Mouse (Mus musculus) 3134 (cell line): ENCODE data around the gene Gm12695.

Experiments used
- DNase-seq: peaks from one replicate; pipeline ENCODE4 v3.0.0-alpha.2; 2011; ENCODE audit warnings: low spot score; ENCODE audit not compliant: insufficient read length; ENCODE audit errors: extremely low read depth

Gm12695 gene

DNA sequence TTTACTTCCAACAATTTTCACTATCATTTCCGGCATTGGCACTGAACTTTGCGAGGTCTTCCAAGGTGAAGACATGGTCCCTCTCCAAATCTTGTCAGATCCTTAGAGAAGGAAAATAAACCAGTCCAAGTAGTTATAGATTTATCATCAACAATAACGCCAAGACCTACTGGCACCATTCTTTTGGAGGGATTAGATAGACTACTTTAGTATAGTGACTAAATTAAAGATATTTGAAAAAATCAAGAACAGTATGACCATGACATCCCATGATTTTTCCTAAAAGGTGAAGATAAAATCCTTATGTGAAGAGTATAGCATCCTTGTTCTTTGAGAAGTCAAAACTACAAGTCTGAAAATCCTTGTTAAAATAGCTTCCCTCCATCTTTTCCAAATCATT, at the start of gene Gm12695:
Gm12695 (minus strand) TSS at position 101 of the 400 bp plus-strand sequence.
- DNase-seq: no peak

DNA sequence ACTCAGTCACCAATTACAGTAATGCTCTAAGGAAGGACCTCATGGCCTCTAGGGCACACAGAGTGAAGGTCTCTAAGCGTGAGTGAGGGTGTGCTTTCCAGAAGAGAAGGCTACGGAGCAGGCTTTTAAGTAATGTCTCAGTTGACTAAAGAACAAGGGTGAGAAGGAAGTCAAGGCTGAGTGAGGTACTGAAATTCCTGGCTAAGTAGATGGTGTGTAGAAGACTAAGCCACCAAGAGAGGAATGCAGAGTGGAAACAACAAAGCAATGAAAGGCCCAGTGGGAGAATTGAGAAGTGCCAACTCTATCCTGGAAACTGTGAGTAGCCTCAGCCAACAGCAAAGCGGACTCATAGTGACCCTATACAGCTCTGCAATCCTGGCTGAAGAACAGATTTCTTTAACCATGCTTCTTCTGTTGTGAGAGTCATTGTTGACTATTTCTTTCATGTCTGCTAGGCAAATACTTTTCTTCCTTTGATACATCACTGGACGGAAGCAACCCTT, 40.6 kb upstream of the Gm12695 start:
- no peak for DNase-seq

DNA sequence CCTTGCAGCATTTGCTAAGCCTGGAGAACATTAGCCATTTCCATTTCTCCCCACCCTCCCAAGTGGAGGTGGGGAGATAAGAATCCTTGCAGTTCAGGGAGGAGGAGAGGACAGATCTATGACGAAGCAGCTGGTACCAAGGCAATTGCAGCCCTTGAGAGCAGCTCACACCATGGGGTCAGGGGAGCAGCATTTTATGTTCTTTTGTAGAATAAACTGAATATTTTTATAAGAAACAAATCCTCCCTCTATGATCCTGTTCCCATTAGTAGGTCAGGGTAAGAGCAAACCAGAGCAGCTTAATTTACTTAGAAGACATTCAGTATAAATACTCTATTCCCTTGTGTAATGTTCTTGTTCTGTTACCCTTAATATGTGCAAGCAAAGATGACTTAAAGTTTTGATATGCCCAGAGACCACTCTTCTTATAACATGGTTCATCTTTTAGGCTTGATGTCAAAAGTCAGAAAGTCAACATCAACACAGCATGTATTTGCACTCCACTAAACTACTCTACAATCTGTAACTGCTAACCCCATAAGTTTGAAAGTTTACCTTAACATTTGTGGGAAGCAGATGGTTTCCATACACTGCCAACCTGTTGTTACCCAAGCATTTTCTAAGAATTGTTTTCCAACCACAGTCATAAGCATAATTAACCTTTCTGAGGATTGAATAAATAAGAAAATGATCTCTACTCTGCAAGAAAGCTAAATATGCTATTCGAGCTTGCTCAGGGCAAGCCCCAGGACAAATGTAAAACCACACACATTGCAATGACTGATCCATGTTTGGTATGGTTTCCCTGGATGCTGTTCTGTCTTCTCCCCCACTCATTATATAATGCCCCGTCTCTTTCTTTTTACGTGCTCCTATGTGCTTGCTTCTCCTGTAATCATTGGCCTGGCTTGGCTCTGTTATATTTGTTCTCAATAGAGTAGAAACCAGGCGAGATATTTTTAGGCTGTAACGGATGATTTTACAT, 22.1 kb upstream of the Gm12695 start:
- DNase-seq: no peak

DNA sequence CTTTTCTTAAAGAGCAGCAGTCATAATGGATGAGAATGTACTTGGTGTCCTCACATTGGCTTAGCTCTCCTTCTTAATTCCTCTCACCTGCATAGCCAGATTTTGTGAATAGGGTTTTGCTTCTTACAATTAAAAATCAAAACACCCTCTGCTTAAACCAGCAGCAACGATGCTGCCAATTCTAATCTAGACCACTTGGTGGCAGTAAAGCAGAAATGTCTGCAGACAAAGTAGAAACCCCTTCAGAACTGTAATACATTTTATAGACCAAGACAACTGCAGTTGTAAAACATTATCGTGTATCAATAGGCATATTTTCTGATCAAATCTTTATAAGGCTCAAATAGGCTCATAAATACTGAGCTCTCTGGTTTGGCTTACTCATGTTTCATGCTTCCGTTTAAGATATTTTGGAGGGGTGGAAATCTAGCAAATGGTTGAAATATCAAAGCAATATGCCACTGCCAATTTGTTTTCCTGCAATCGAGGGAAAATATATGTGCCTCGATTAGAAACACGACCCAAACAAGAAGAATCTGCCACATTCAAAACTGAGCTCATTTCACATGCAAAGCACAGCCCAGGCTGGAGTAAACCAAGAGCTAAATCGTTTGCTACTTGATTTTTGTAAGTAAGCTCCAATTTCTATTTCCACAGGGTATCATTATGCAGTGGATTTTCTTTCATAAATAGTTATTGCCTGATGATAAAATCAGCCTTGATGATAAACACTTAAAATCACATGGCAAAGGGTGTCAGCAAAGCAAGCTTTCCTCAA, 14.6 kb upstream of the Gm12695 start:
- no peak for DNase-seq

DNA sequence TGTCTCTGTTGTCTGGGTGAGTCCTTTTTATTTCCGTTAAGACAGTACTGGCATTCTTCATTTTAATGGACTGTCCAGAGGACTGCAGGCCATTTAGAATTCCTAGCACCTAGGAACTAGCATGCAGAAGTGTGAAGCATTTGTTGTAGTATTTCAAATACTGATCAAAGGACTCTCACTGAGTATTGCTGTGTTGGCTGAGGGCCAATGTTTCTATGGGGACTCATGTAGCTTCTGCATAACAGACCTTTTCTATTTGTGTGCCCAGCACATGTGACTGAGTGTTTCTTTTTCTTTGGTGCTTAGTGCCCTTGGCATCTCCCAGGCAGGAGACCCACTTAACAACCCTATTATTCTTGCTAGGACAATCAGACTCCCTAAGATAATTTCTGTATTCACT, 12.6 kb upstream of the Gm12695 start:
- DNase-seq: no peak

DNA sequence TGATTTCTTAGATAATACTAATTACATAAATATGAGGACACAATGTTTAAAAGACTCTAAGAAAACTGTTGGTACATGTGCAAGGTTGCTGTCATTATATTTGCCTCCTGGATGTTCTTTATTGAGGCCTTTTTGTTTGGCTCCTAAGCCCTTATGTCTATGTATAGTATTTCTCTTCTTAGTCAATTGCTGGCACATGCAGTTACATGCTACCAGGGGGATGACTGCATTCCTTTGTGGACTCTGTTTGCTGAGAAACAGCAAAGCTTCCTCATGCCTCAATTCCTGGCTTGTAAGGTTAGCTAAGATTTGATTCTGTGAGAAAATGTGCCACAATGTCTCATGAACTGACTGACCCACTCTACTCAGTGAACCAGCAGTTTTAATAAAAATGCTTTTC, 6.3 kb upstream of the Gm12695 start:
- DNase-seq: no peak

DNA sequence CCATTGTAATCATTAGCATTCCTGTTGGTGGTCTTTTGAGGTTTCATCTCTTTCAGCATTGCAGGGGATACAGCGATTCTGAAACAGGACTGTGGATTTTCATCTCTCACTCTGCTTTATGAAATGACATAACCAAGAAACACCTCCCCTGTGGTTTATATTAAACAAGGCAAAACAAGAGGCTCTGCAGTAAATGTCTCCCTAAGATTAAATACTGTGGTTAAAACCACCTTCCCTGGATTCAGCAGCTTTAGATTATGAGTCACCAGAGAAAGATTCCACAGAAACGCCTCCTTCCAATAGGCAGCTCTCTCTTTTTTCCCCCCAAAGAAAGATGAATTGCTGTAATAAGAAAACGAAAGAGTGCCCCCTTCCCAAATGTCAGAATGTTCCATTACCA, 4.9 kb upstream of the Gm12695 start:
- no peak for DNase-seq

DNA sequence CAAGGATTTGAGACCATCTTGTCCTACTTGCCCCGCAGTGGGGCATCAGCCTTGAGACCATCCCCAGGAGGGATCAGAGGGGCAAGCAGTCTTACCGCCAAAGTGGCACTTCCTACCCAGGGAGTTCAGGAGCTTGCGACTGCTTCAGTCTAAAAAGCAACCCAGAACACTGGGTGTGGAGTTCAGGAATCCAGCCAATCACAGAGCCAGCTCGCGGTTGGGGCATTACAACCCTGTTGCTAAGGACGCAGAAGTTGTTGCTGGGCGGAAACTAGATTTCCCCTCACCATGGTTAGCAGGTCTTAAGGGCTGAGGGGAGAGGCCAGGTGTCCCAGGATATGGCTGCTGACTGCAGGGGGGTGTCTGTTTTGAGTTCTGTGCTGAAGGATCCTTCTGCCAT, 1.6 kb upstream of the Gm12695 start:
- DNase-seq: no peak

DNA sequence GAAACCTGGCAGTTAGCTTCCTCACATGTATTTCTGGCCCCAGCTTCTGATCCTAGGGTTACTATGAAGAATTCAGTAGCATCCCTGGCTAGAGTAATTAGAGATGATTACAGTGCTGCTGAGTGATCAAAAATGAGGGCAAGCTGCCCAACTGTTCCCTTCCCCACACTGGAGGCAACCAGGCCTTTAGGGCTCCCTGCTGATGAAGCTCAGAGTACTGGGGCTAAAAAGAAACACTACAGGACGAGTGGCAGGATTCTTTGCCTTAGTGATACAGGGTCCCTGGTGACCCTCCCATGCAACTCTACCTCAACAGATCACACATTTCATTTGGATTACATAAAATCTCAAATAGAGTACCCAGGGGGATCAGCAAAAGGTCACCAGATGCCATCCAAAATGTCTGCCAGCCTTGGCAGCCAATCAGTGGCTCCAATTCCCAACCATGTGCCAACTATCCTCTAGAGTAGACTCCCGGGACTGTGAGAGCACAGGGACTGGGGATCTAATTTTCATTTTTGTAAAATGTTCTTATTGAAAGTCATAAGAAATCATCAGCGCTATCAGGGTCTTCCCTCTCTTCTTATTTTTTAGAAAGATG, 11.9 kb downstream of the Gm12695 start:
- no peak for DNase-seq

DNA sequence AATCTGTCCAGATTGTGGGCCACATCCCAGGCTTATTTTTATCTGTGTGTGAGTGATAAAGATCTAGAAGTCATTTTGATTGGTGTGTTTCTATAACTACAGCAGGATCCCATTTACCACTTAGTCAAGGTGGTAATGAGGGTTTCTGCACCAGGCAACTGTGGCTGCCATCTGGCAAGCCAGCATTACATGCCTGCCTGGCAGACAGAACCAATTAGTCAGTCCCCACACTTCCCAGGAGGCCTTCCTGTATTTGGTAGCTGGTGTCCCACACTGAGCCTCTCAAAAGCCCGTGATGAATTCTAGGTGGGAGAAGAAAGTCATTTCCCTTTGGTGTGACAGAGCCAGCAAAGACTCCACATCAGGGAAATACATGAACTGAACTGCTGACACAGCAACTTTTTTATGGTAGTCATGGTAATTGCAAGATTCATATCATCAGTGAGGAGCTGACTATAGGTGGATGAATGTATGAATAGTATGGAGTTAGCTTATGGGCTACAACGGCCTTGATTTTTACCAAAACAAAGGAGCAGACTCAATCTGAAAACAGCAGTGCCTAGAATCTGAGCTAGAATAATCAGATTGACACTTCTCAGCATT, 18.5 kb downstream of the Gm12695 start:
- no peak for DNase-seq

DNA sequence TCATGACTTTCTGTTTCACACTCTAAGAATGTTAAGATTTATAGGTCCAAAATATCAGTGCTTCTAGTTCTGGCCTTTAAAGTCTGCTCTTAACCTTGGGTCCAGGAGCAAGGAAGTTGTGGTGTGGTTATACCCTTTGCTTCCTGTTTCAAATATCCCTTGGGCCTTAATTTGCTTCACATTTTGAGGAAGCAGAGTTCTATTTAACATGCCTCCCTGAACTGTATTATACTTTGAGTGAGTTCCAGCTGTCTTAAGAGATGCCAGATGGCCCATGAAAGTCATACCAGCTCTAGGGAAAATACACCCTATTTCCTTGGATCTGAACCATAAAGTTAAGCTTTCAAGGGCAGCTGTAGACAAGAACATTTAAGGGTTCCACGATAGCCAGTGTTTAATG, 33.0 kb downstream of the Gm12695 start:
- DNase-seq: no peak

DNA sequence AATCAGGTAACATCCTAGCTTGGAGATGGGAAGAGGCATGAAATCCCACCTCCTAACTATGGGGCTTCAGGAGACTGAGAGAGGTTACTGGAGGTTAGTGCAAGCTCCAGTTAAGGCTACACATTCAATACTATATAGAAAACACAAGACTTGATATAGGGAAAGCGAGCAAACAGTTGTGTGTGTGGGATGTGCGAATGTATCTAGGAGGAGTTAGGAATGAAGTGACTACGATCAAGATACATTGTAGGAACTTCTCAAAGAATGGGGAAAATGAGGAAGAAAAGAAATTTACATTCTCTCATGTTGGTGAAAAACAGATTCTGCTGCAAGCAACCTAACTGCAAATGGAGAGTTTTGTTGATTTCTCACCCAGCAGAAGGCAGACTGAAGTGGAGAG, 44.5 kb downstream of the Gm12695 start:
- DNase-seq: no peak

DNA sequence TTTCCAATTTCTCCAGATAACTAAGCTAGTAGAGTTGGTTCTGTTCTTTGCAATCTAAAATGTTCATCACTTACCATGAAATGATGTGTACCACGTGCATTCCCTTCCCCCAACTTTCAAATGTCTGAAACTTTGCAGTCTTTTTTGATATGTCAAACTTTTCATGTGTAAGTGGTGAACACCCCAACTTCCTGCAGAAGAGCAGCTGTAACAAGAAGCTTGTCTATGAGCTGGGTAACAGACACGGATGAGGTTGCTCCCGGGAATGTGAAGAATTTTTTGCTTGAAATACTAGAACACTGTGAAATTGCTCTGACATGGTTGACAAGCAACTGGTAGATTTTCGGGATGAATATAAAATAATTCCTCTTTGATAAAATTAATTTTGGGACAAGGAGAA, 55.7 kb downstream of the Gm12695 start:
- DNase-seq: no peak

DNA sequence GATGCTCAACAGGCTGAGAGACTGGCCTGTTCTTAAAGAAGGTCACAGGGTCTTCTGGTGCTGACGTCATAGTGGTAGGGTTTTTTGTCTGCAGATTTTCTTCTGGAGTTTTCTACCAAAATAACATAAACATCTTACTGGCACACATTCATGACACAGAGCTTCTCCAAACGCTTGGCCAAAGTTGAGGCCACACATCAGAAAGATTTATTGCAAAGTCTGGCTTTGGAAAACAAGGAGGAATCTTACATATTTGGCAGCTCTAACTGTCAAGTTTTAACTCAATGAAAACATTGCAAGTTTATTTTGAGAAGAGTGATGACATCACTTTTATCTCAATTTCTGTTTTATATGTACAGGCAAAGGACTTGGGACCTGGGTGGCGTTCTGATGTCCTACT, 56.8 kb downstream of the Gm12695 start:
- DNase-seq: no peak

DNA sequence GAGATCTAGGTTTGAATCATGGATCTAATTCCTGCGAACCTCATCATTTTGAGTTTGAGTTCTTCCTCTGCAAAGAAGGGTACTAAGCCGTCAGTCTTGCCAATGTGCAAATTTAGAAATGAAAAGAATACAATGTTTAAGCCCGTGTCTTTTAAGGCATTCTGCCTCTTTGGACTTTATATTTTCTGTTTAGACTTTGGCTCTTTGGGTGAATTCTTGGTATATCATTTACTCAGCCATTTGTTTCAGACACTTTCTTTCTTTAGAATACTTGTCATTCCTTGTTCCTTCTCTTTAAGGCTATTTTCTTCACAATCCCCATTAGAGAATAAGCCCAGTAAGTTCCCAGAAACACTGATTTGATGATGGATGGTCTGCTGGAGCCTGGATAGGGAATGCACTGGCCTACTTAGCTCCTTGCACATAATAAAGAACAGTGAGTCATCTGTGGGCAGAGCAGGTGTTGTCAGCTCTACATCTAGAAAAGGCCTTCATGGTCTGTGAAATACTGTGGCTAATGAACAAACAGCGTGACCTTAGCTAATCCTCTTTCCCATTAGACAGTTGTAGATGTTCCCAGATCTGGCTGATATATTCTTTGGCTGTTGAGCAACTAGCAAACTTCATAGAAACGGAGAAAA, 59.5 kb downstream of the Gm12695 start:
- no peak for DNase-seq

DNA sequence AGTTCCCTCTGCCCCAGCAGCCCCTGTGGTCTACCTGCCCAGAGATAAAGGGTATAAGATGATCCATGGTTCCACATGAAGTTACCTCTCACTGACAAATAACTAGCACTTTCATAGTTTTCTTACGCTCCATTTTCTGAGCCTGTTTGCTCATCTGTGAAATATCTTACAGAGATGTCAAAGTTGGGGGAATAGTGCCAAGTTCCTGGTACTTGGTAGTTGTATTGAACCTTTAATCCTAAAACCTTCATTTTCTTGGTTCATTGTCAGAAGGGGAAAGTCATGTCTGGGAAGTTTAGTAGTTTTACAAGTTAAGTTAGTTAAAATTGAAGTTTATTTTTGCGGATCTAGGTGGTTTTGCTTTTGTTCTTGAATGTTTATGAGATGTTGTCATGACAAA, 62.7 kb downstream of the Gm12695 start:
- DNase-seq: no peak

DNA sequence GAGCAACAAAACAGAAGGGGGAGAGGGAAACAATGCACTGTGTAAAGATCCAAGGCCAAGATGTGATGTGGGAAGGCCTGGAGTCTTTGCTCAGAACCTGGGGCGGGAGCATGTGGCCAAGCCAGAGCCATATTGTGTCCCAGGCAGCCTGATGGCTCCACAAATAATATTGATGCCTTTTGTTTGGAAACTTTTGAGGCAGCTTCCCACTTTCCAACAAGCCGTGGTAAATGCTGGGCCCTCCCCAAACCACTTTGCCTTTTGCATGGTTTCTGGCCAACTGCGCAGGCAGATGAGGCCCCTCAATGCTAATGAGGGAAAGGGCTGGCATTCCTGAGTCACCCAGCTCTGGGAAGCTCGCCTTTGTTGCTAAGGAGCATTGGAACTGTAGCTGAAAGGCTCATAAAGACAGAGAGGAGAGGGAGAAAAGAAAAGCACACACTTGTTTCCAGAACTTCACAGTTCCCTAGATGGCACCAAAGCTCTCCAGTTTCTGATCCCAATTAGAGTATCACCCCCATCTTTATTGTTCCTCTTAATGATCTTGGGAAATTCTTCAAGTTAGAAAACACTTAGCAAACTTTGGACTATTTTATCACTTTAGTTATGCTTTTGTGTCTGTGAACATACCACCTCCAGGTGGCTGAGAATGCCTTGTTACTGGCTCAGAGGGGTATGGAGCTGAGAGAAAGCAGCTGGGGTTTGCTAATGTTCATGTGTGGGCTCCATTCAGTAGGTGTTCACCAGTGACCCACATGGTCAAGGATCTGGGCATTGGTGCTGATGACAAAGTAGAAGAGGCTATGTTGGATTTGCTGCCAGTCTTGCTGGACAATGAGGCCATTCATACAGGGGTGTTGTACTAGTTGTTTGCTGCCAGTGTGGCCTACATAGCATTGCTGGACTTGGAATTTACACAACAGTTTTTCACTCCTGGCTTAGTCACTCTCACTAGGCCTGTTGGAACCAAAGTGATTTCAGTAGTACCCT, 65.7 kb downstream of the Gm12695 start:
- no peak for DNase-seq

DNA sequence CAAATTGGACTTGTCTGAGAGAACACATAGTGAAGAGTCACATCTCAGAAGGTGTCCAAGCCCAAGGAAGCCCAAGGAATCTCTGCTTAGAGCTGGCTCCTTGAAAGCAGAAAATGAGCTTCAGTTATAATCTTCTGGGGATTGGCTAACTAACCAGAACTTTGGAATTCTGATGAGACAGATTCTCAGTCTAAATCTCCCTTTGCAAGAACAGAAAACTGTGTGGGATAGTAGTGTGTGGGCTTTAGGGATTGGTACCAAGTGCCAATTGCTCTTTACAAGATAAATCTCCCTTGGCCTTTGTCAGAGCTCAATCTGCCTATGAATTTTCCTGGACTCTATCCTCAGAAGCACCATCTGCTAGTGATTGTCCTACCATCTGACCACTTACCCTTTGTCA, 66.5 kb downstream of the Gm12695 start:
- DNase-seq: no peak

DNA sequence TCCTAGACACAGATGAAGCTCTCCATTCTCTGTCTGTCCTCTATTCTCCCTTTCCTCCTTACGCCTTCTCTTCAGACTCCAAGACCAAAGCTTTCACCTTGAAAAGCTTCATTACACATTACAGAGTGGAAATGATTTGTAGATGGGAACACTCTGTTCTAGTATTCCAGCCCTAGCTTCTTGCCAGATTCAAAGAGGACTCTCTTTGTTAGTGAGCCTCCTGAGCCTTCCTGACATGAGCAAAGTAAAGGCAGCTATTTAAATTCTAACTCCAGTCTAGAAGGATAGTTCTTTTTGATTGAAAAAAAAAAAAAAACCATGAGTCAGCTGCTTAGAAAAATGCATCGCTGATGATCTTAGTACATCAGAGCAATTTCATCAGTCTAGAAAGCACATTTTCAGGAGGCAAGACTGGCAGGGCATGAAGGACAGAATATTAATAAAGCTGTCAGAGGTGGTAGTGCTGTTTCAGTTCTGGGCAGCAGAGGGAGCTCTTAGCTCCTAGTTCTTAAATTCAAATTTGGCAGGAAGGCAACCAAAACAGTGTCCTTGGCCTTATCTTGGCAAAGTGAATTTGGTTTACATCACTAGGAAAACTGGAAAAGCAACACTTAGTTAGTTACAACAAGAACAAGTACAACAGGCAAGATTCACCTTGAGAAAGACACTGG, 79.6 kb downstream of the Gm12695 start:
- peak; percentile 2 for DNase-seq
